Mouse (Mus musculus) skeletal muscle tissue, postnatal 0 days (tissue): ENCODE measurements around the gene Orc2. TPM values are rescaled to one million over a fixed set of nuclear protein-coding genes. Genes with fewer than 3 reads are reported as not detected.

Experiments used
- polyA plus RNA-seq: library from polyadenylated mRNA; unstranded; fragments of >200 nt; fragmentation: Nextera tagmentation; extraction: Ambion mirVana; gene quantifications from 2 replicates; pipeline ENCODE4 v1.2.1, GENCODE M21; 2015

The Orc2 gene
- polyA plus RNA-seq: 14.3 and 14.5 TPM in 2 replicates

DNA sequence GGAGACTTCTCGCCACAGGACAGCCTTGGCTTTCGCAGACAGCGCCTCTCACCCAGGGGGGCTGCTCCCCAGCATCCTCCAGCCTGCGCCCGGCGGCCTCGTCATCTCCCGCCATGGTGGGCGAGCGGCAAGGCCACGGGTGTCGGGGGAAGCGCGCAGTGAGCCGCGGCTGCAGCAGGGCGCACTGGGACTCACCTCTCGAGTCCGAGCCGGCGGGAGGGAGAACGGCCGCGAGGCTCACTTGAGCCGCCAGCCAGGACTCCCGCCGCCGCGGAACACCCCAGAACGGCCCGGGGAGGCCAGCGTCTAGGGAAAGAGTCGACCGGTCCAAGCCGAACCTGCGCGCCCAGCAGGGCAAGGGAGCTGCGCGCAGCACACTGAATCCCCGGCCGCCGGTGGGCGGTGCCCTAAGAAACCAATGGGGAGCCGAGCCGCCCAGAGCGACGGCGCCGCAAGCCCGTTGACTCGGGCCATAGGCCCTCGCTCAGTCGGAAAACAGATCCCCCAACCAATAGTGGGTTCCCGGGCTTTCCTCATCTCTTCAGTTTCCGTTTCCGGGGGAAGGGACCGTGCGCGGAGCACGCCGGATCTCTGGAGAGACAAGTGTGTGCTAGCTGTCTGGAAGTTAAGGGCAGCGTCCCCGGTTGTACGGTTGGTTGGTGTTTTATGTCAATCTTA is at the start of gene Orc2:
Gene Orc2 (minus strand): TSS at position 533 of the 678 bp plus-strand sequence.

DNA sequence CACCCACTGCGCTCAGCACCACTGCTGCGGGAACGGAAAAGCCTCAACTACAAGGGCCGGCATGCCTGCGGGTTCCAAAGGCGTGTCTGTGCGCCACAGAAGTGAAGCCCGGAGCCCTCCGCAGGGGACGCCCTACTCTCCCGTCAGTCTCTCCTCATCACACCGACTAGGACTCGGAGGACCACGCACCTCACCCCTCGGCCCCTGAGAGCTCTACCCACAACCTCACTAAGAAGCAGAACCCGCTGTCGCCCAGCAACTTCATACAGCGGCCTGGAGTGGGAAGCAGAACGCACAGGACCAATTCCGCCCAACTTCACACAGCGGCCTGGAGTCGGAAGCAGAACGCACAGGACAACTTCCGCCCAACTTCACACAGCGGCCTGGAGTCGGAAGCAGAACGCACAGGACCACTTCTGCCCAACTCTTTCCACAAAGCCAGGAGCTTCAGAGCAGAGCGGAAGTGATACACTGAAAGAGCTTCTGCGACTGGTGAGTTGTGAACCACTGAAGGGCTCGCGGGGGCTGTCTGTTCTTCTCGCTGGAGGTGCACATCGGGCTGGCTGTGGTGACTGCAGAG is 59.7 kb downstream of the Orc2 start, which contains the start of the genes Nif3l1 and Ppil3:
Gene Nif3l1 (plus strand): TSS at position 9 of the 580 bp plus-strand sequence.
Gene Ppil3 (minus strand): TSS at position 344 of the 580 bp plus-strand sequence.

DNA sequence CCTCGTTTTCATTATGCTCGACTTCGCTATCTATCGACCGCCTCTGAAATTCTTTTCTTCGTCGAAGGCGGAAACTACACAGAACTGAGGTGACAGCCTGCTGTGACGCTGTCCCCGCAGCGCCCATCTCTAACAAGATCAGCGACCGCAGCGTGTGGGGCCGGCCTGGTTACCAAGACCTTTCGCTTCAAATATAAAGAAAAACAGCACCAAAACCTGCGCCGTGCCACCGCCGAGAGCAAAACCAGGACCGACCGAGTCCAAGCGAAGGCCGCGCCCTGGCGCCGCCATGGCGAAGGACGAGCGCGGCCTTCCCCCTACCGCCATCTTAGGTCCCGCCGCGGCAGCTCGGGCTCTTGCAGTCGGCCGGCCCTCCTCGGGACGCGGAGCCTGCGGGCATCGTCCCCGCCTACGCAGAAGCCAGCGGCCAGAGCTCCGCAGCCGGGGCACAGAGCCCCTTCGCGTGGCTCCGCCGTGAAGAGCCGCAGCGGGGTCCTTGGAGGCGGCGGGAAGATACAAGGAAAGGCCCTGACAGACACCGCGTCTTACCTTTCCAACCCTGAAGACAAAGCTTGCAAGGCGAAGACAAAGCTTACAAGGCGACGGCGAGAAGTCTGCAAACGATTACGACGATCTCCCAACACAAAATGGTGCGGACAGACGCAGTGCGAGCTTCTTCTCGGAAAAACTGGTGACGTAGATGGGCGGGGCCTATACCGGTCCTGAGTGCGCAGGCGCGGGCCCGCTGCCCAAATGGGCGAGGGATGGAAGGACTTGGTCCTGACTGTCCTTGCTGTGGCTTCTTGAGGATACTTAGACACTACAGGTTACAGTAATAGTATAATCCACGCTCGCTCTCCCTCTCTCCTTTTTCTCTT is 81.3 kb downstream of the Orc2 start, which contains the start of gene Clk1:
Gene Clk1 (minus strand): TSS at position 696 of the 878 bp plus-strand sequence.

Other genes starting within 250 kb of the Orc2 start
- 0.06 and 0.09 TPM in 2 replicates for gene Aox2, start 226.8 kb downstream of the Orc2 start, polyA plus RNA-seq
- 129 and 156 TPM in 2 replicates for gene Bzw1, start 112.2 kb downstream of the Orc2 start, polyA plus RNA-seq
- 81.9 and 85.7 TPM in 2 replicates for gene Clk1, start 81.0 kb downstream of the Orc2 start, polyA plus RNA-seq
- gene Nif3l1, start 60.0 kb downstream of the Orc2 start, polyA plus RNA-seq: 13.8 and 14.2 TPM in 2 replicates
- 23.3 and 23.9 TPM in 2 replicates for gene Ppil3, start 59.6 kb downstream of the Orc2 start, polyA plus RNA-seq
- gene Fam126b, start 81.2 kb upstream of the Orc2 start, polyA plus RNA-seq: 2.6 and 3.9 TPM in 2 replicates
- 276 and 304 TPM in 2 replicates for gene Ndufb3, start 81.3 kb upstream of the Orc2 start, polyA plus RNA-seq
- 0.40 TPM in 1 of 2 replicates, not detected in the other for gene Als2cr12, start 190.9 kb upstream of the Orc2 start, polyA plus RNA-seq
- gene Cflar, start 206.4 kb upstream of the Orc2 start, polyA plus RNA-seq: 29.1 and 37.5 TPM in 2 replicates